Mouse (Mus musculus): ENCODE measurements around the gene Atcay. TPM values are rescaled to one million over a fixed set of nuclear protein-coding genes. Genes with fewer than 3 reads are reported as not detected.
A peak's percentile ranks its signal among the peaks of the same experiment; 100 is the strongest.

Gene Atcay
- total and polyA plus RNA-seq, 3 experiments: 1.4 to 3.8 (median 2.4) TPM

- no peak for DNase-seq
Observed at GRCm38 (mm10) chr10:81200141-81200540, 30.5 kb downstream of the Atcay start.

GRCm38 (mm10) chr10:81198990-81199389 is 31.6 kb downstream of the Atcay start:
- no peak for DNase-seq

DNA sequence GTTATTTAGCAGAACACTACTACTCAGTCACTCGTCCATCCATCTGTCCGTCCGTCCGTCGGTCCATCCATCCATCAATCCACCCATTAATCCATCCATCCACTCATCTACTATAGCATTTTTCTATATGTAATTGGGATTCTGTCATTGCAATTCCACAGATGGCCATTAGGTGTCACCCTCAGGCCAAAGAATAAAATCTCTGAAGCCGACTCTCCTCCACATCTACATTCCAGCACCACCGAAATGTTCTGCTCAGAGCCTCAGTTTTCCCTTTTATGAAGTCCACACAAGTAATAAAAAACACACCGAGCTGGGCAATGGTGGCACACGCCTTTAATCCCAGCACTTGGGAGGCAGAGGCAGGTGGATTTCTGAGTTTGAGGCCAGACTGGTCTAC is 32.4 kb downstream of the Atcay start:
- peak; percentile 42 for DNase-seq

- no peak for DNase-seq
Observed at GRCm38 (mm10) chr10:81197305-81197704, 33.3 kb downstream of the Atcay start.

DNA sequence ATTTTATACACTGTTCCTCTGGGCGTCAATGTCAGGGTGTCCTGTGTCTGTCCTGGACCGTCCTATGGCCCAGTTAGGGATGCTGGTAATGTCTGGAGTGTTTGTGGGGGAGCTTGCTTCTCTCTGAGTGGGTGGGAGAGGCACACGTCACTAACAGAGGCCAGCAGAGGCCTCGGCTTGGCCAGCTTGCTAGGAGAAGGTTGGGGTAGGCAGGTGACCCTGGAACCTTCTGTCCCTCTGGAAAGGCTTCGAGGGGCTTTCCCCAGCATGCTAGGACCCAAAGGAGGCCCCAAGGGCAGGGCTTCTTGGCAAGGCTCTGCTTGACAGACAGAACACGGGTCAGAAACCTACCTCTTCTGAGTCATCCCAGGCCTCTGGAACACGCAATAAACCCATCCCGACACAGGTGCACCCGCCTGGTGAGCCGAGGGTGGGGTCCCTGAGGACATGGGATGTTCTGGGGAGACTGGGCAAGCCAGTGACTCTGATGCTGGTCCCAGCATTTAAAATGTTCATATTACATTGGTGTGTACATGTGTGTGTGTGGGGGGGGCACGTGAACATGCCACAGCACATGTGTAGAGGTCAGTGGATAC is 34.1 kb downstream of the Atcay start:
- no peak for DNase-seq

- no peak for DNase-seq
Observed at GRCm38 (mm10) chr10:81195300-81195699, 35.3 kb downstream of the Atcay start.

GRCm38 (mm10) chr10:81193991-81194774 is 36.5 kb downstream of the Atcay start:
- peak; percentile 25 for DNase-seq

DNA sequence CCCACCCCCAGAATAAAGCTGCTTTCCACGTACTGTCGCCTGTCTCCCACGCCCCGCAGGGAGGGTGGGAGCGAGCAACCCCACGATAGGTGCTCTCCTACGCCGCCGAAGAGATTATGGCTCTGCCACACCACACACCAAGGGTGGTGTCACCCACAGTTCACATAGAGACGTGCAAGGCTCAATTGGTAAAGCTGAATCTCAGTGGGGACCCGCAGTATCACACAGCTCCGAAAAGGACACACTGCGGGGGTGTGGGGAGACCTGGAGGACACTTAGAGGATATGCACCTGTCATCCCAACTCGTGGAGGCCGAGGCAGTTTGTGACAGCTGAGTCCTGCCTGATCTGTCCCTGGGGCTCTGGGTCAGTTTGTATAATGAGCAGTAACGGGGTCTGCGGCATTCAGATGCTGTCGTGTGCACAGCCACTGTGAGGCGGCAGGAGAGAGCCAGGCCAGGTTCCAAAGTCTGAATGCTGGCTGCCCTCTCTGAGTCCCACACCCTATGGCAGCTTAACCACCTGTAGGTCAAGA is 37.6 kb downstream of the Atcay start:
- DNase-seq: no peak

- DNase-seq: peak; percentile 91
Observed at GRCm38 (mm10) chr10:81192270-81192967, 38.2 kb downstream of the Atcay start.

DNA sequence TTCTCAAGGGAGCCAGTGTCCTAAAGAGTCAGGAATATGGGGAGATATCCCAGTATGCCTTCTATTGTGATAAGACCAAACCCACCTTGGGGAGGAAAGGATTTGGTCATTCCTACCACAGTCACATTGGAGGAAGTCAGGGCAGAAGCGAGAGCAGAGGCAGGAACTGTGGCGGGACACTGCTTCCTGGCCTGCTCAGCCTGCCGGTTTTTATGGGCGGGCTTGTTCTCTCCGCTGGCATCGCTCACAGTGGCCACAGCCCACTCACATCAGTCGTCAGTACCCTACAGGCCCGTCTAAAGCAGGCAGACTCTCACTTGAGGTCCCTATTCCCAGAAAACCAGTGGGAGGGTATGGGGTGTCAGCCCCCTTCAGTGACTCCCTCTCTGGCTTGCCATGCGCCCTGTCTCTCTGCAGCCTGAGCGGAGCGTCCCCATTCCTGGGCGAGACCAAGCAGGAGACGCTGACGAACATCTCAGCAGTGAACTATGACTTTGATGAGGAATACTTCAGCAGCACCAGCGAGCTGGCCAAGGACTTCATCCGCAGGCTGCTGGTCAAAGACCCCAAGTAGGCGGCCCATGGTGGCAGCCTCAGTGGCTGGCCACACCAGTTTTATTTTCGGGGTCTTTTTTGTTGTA is 39.2 kb downstream of the Atcay start:
- peak; percentile 31 for DNase-seq

GRCm38 (mm10) chr10:81190912-81191321 is 39.7 kb downstream of the Atcay start:
- DNase-seq: peak; percentile 29

DNA sequence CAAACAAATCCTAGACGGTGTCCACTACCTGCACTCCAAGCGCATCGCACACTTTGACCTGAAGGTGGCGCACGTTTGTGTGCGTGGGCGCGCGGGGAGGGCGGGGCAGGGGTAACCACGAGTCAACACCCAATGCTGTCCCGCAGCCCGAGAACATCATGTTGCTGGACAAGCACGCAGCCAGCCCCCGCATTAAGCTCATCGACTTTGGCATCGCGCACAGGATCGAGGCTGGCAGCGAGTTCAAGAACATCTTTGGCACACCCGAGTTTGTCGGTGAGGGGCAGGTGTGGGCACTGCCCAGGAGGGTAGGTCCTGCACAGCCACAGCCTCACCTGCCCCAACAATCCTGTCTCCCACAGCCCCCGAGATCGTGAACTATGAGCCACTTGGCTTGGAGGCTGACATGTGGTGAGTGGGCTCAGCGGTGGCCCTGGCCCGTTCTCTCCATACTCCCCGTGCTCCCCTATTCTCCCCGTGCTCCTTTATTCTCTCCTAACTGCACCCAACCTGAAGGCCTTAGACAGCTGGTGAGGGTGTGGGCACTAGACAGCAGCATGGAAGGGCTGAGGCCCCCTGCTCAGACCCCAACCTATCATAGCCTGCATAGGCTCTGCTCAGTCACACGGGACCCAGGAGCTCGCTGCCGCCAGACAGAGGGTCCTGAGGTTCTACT is 40.3 kb downstream of the Atcay start:
- peak; percentile 33 for DNase-seq

DNA sequence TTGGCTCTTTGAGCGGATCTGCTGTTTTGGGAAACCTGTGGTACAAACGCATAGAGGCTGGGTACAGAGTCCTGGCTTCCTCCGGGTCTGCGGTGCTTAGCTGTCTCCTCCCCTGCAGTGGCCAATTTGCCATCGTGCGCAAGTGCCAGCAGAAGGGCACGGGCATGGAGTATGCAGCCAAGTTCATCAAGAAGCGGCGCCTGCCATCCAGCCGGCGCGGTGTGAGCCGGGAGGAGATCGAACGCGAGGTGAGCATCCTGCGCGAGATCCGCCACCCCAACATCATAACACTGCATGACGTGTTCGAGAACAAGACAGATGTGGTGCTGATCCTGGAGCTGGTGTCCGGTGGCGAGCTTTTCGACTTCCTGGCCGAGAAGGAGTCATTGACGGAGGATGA is 40.8 kb downstream of the Atcay start:
- DNase-seq: peak; percentile 18

- DNase-seq: no peak
Observed at GRCm38 (mm10) chr10:81187161-81187560, 43.5 kb downstream of the Atcay start.

GRCm38 (mm10) chr10:81184765-81185164 is 45.9 kb downstream of the Atcay start:
- peak; percentile 35 for DNase-seq

DNA sequence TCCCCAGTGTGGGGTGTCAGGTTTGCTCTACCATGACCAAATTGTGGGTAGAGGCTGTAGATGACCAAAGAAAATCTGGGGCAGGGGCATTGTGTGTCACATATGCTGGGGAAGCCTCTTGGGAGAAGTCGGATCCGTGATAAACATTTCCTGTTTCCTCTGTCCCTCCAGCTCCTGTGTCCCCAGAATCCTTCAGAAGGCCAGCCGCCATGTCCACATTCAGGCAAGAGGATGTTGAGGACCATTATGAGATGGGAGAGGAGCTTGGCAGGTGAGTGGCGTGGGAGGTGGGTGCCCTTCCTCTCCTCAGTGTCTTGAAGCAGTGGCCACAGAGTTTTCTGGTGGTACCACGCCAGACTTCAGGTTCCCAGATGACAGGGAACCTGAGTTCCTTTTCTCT is 46.8 kb downstream of the Atcay start, which contains the start of gene 4930442H23Rik:
TSS of gene 4930442H23Rik (minus strand) at position 45 of the 400 bp plus-strand sequence.
- no peak for DNase-seq

- DNase-seq: peak; percentile 97
Observed at GRCm38 (mm10) chr10:81182336-81183333, 48.0 kb downstream of the Atcay start, which contains the start of gene Dapk3. TSS of gene Dapk3 (plus strand) at chr10:81183005.

GRCm38 (mm10) chr10:81181860-81182259 is 48.8 kb downstream of the Atcay start:
- DNase-seq: peak; percentile 25

DNA sequence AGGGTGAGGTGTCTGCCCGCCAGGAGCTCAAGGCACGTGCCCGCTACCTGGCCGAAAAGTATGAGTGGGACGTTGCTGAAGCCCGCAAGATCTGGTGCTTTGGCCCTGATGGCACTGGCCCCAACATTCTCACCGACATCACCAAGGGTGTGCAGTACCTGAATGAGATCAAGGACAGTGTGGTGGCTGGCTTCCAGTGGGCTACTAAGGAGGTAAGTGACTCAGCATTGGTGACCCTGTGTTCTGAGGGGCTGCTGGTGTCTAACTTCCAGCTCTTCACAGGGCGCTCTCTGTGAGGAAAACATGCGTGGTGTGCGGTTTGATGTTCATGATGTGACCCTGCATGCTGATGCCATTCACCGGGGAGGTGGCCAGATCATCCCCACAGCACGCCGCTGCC is 49.7 kb downstream of the Atcay start:
- DNase-seq: no peak

Measured in adrenal gland, adult 2 months (tissue).